Mouse (Mus musculus): Measurements from ENCODE around the gene Naa80. TPM values are rescaled to one million over a fixed set of nuclear protein-coding genes. Genes with fewer than 3 reads are reported as not detected.
A peak's percentile ranks its signal among the peaks of the same experiment; 100 is the strongest.

Gene Naa80
- polyA plus RNA-seq, 1 experiment, result 63.3 TPM

- Histone ChIP-seq H3K36me3 (replicated peaks; ENCODE audit: low read length) (peaks cover 61% of the 10 kb centered on the region), H3K4me3 (replicated peaks) (peak overlapping the region; percentile 94), H3K27me3 (replicated peaks) (no peaks in the 10 kb centered on the region), H3K4me1 (peaks cover 74% of the 10 kb centered on the region), H3K9me3 (no peaks in the 10 kb centered on the region)
- TF ChIP-seq GATA1 (IDR thresholded peaks at IDR 0.05; ENCODE audit: borderline replicate concordance, low read length) (no peak), FLI1 (IDR thresholded peaks at IDR 0.05; ENCODE audit: low read length) (no peak)
These were observed 36.4 kb upstream of the Naa80 start for GRCm38 (mm10) chr9:107542352-107542686.

- H3K4me3 ChIP-seq (replicated peaks), result peak overlapping the region; percentile 94
- peaks cover 74% of the 10 kb centered on the region for H3K4me1 ChIP-seq
- TF ChIP-seq GATA1 (IDR thresholded peaks at IDR 0.05; ENCODE audit: borderline replicate concordance, low read length) (no peak), FLI1 (IDR thresholded peaks at IDR 0.05; ENCODE audit: low read length) (no peak)
- no peaks in the 10 kb centered on the region for H3K27me3 ChIP-seq (replicated peaks)
- no peaks in the 10 kb centered on the region for H3K9me3 ChIP-seq
- H3K36me3 ChIP-seq (replicated peaks; ENCODE audit: low read length), result peaks cover 57% of the 10 kb centered on the region
These were observed 36.0 kb upstream of the Naa80 start for GRCm38 (mm10) chr9:107542721-107543120.

- Histone ChIP-seq H3K4me1 (peaks cover 74% of the 10 kb centered on the region), H3K9me3 (no peaks in the 10 kb centered on the region), H3K27me3 (replicated peaks) (no peaks in the 10 kb centered on the region), H3K4me3 (replicated peaks) (no peak overlapping the region), H3K36me3 (replicated peaks; ENCODE audit: low read length) (peaks cover 51% of the 10 kb centered on the region)
- TF ChIP-seq GATA1 (IDR thresholded peaks at IDR 0.05; ENCODE audit: borderline replicate concordance, low read length) (no peak), FLI1 (IDR thresholded peaks at IDR 0.05; ENCODE audit: low read length) (no peak)
These were observed 35.4 kb upstream of the Naa80 start for GRCm38 (mm10) chr9:107543299-107543698.

GRCm38 (mm10) chr9:107544196-107544700, 34.4 kb upstream of the Naa80 start:
- peaks cover 3% of the 10 kb centered on the region for H3K27me3 ChIP-seq (replicated peaks)
- H3K36me3 ChIP-seq (replicated peaks; ENCODE audit: low read length), result peaks cover 42% of the 10 kb centered on the region
- no peak for TF ChIP-seq FLI1 (IDR thresholded peaks at IDR 0.05; ENCODE audit: low read length)
- no peak overlapping the region for H3K4me3 ChIP-seq (replicated peaks)
- peaks cover 78% of the 10 kb centered on the region for H3K4me1 ChIP-seq
- H3K9me3 ChIP-seq, result no peaks in the 10 kb centered on the region

- no peak overlapping the region for H3K4me3 ChIP-seq (replicated peaks)
- peaks cover 80% of the 10 kb centered on the region for H3K4me1 ChIP-seq
- H3K27me3 ChIP-seq (replicated peaks), result peaks cover 8% of the 10 kb centered on the region
- TF ChIP-seq GATA1 (IDR thresholded peaks at IDR 0.05; ENCODE audit: borderline replicate concordance, low read length), result no peak
- no peak for TF ChIP-seq FLI1 (IDR thresholded peaks at IDR 0.05; ENCODE audit: low read length)
- H3K36me3 ChIP-seq (replicated peaks; ENCODE audit: low read length), result peaks cover 37% of the 10 kb centered on the region
- no peaks in the 10 kb centered on the region for H3K9me3 ChIP-seq
These were observed 34.0 kb upstream of the Naa80 start for GRCm38 (mm10) chr9:107544729-107545128.

DNA sequence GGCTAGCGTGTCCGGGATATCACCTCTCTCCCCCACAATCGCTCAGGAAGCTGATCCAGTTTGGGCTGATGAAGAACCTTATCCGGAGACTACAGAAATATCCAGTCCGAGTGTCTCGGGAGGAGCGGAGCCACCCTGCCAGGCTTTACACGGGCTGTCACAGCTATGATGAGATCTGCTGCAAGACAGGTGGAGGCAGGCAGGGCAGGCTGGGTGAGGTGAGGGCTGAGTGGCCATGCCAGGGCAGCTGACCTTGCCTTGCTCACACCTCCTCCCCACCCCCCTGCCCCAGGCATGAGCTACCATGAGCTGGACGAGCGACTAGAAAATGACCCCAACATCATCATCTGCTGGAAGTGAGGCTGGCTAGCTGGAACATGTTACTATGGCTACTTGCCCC, 33.5 kb upstream of the Naa80 start:
- peak overlapping the region; percentile 40 for H3K4me3 ChIP-seq (replicated peaks)
- H3K4me1 ChIP-seq, result peaks cover 79% of the 10 kb centered on the region
- H3K9me3 ChIP-seq, result no peaks in the 10 kb centered on the region
- H3K27me3 ChIP-seq (replicated peaks), result peaks cover 8% of the 10 kb centered on the region
- TF ChIP-seq GATA1 (IDR thresholded peaks at IDR 0.05; ENCODE audit: borderline replicate concordance, low read length) (no peak), FLI1 (IDR thresholded peaks at IDR 0.05; ENCODE audit: low read length) (no peak)
- H3K36me3 ChIP-seq (replicated peaks; ENCODE audit: low read length), result peaks cover 32% of the 10 kb centered on the region

DNA sequence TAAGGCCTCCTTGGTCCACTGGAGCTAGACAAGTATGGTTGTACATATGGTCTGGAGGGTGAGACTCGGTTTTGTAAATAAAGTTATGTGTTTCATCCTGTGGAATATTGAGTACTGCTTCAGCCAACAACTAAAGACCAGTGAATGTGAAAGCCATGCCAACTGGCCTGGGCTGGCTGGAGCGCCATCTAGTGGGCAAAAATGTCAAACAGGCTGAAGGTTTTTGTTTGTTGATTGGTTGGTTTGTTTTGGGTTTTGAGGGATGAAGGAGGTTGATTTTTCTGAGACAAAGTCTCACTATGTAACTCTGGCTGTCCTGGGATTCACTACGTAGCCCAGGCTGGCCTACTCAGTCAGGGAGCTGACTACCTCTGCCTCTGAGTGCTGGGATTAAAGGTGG, 33.1 kb upstream of the Naa80 start:
- peaks cover 28% of the 10 kb centered on the region for H3K36me3 ChIP-seq (replicated peaks; ENCODE audit: low read length)
- TF ChIP-seq FLI1 (IDR thresholded peaks at IDR 0.05; ENCODE audit: low read length) (no peak), GATA1 (IDR thresholded peaks at IDR 0.05; ENCODE audit: borderline replicate concordance, low read length) (no peak)
- peaks cover 79% of the 10 kb centered on the region for H3K4me1 ChIP-seq
- peak overlapping the region; percentile 40 for H3K4me3 ChIP-seq (replicated peaks)
- H3K27me3 ChIP-seq (replicated peaks), result peaks cover 8% of the 10 kb centered on the region
- H3K9me3 ChIP-seq, result no peaks in the 10 kb centered on the region

DNA sequence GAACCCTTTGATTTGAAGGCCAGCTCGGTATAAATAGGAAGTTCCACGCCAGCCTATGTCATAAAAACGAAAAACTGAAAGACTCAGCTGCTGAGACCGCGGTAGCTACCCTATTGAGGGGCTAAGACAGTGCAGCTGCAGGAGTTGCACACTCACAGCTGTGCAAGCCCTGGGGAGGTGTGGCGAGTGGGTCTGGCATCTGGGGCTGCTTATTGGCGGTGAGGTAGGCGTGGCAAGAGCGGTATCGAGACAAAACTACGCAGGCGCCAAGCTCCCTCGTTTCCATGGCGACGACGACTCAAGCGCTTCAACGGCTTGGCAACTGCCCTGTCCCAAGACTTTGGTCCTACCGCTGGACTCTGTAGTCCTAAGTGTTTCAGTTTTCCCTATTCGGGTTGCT, 31.7 kb upstream of the Naa80 start, which contains the start of gene Zmynd10:
Gene Zmynd10, plus strand, starts transcription at position 273 of the 400 bp plus-strand sequence.
- peaks cover 28% of the 10 kb centered on the region for H3K36me3 ChIP-seq (replicated peaks; ENCODE audit: low read length)
- H3K9me3 ChIP-seq, result no peaks in the 10 kb centered on the region
- TF ChIP-seq FLI1 (IDR thresholded peaks at IDR 0.05; ENCODE audit: low read length), result no peak
- no peak for TF ChIP-seq GATA1 (IDR thresholded peaks at IDR 0.05; ENCODE audit: borderline replicate concordance, low read length)
- peaks cover 82% of the 10 kb centered on the region for H3K4me1 ChIP-seq
- peak within 1 kb of the TSS; percentile 85 for H3K4me3 ChIP-seq (replicated peaks)
- H3K27me3 ChIP-seq (replicated peaks), result peaks cover 8% of the 10 kb centered on the region

DNA sequence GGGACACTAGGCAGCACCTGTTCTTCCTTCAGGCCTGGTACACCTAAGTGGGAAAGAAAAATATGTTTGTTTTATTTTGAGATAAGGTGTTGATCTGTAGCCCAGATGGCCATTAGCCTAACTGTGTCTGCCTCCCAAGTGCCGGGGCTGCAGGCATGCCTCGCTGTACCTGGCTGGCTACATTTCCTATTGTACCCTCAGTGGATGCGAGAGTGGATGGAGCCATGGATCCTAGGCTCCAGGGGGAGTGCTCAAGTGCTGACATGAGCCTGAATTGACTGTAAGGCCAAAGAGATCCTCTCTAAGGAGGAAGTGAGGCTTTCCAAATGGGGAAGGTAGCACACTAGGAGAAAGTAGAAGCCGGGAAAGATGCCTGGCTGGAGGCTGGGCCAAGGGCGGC, 30.7 kb upstream of the Naa80 start:
- Histone ChIP-seq H3K4me3 (replicated peaks) (peak overlapping the region; percentile 85), H3K9me3 (no peaks in the 10 kb centered on the region), H3K4me1 (peaks cover 82% of the 10 kb centered on the region), H3K36me3 (replicated peaks; ENCODE audit: low read length) (peaks cover 28% of the 10 kb centered on the region), H3K27me3 (replicated peaks) (peaks cover 8% of the 10 kb centered on the region)
- TF ChIP-seq GATA1 (IDR thresholded peaks at IDR 0.05; ENCODE audit: borderline replicate concordance, low read length) (no peak), FLI1 (IDR thresholded peaks at IDR 0.05; ENCODE audit: low read length) (no peak)

- TF ChIP-seq GATA1 (IDR thresholded peaks at IDR 0.05; ENCODE audit: borderline replicate concordance, low read length), result no peak
- no peak for TF ChIP-seq FLI1 (IDR thresholded peaks at IDR 0.05; ENCODE audit: low read length)
- H3K36me3 ChIP-seq (replicated peaks; ENCODE audit: low read length), result peaks cover 23% of the 10 kb centered on the region
- H3K4me3 ChIP-seq (replicated peaks), result no peak overlapping the region
- H3K4me1 ChIP-seq, result peaks cover 85% of the 10 kb centered on the region
- no peaks in the 10 kb centered on the region for H3K9me3 ChIP-seq
- peaks cover 8% of the 10 kb centered on the region for H3K27me3 ChIP-seq (replicated peaks)
These were observed 29.9 kb upstream of the Naa80 start for GRCm38 (mm10) chr9:107548820-107549219.

All from megakaryocyte, embryonic 14.5 days (primary cell).